Mouse (Mus musculus): Measurements from ENCODE around the gene Atp2b1. TPM values are rescaled to one million over a fixed set of nuclear protein-coding genes. Genes with fewer than 3 reads are reported as not detected.
A peak's percentile ranks its signal among the peaks of the same experiment; 100 is the strongest.

The Atp2b1 gene
- 103 and 136 TPM in 2 replicates for polyA plus RNA-seq (2014; fragmentation: Nextera tagmentation; extraction: Ambion mirVana)

DNA sequence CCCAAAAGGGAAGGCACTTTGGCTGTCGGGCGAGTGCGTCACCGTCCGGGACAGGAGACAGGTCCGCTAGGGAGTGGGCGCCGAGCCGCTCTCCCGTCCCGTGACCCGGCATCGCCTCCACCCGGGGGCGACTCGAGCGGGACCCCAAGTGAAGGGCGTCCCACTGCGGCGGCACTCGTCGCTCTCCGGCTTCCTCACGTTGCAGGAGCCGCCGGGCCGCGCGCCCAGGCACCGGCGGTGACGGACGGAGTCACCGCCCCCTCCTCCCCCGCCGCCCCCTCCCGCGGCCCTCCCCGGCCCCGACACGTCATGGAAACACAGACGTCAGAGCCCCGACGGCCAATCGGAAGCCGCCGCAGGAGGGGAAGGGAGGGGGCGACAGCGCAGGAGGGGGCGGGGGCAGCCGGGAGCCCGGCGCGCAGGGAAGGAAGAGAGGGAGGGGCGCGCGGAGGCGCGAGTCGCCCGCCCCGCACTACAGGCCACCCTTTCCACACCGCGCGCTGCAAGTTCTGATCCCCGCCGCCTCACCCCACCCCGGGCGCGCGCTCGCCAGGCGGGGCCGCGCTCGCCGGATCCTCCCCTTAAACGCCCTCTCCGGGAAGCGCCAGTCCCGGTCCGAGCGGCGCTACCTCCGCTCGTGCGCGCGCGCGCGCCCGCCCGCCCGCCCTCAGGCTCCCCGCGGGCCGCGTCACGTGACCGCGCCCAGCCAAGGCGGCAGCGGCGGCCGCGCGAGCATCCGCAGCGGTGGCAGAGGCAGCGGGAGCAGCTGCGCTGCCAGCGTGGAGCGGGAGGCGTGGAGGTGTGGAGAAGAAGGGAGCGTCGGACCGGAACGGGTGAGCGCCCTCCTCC lies at the start of gene Atp2b1:
Atp2b1 (plus strand) TSS at position 446 of the 849 bp plus-strand sequence.
- H3K4me1 ChIP-seq (ENCODE audit: control insufficient read depth, insufficient read depth, low read length): no peaks in the 10 kb centered on the region; the same call in 1 of the 2 replicates
- H3K27ac ChIP-seq (ENCODE audit: low read depth, low read length): peak within 1 kb of the TSS; percentile 99
- peak within 1 kb of the TSS; percentile 97 for H3K4me2 ChIP-seq (ENCODE audit: low read length)
- ATAC-seq (peak; percentile 93), DNase-seq (ENCODE audit: low spot score) (peak; percentile 96)
- WGBS: under 1% methylated on average over 75 of the region's 120 CpGs
- no peaks in the 10 kb centered on the region for H3K27me3 ChIP-seq (replicated peaks; ENCODE audit: control insufficient read depth, insufficient read depth, low read length)
- H3K9me3 ChIP-seq (replicated peaks; ENCODE audit: control insufficient read depth, low read length): no peaks in the 10 kb centered on the region
- H3K36me3 ChIP-seq (ENCODE audit: control insufficient read depth, insufficient read depth, low read length): no peaks in the 10 kb centered on the region
- peak within 1 kb of the TSS; percentile 93 for H3K4me3 ChIP-seq (ENCODE audit: low read depth, low read length)
- H3K9ac ChIP-seq (ENCODE audit: low read length): peak within 1 kb of the TSS; percentile 93

DNA sequence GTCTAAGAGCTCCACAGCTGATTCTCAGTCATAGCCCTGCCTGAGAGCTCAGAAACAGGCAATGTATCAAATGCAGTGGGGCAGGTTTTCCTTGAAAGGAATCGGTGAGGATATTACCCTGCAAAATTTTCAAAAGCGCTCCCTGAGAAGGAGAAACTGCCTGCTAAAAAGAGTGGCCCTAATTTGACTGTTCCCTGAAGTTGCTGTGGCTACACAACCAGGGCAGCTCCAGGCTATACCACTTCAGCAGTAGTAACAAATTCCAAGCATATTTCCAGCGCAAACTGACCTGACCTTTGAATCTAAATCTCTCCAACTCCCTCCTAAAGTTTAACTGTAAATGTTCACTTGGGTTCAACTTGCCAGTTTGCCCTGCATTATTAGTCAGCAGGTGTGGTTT lies 49.4 kb upstream of the Atp2b1 start:
- Histone ChIP-seq H3K27me3 (replicated peaks; ENCODE audit: control insufficient read depth, insufficient read depth, low read length) (no peaks in the 10 kb centered on the region), H3K36me3 (ENCODE audit: control insufficient read depth, insufficient read depth, low read length) (no peaks in the 10 kb centered on the region), H3K9ac (ENCODE audit: low read length) (no peak overlapping the region), H3K4me2 (ENCODE audit: low read length) (no peak overlapping the region), H3K27ac (ENCODE audit: low read depth, low read length) (no peak overlapping the region), H3K9me3 (replicated peaks; ENCODE audit: control insufficient read depth, low read length) (no peaks in the 10 kb centered on the region), H3K4me3 (ENCODE audit: low read depth, low read length) (no peak overlapping the region), H3K4me1 (ENCODE audit: control insufficient read depth, insufficient read depth, low read length) (no peaks in the 10 kb centered on the region)
- 89% methylated on average over 3 of the region's 3 CpGs for WGBS
- DNase-seq (ENCODE audit: low spot score): no peak
- ATAC-seq: no peak

DNA sequence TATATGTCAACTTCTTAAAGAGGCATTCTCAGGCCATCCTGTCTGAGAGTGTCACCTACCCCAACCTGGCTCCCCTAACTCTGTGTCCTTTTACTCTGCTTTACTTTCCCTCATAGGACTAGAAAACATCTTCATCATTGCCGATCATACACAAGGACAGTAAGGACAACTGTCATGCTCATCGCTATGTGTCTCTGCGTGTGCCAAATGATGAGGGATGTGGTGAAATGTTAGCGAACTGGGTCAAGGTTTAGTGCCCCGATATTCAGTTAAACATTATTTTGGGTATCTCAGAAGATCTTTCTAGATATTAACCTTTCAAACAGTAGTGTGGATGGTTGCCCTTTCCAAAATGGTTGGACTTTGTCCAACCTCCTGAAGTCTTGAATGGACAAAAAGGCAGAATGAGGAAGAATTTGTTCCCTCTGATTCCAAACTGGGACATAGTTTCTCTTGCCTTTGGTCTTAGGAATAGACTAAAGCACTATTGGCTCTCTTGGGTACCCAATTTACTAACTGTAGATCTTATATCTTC lies 47.3 kb upstream of the Atp2b1 start:
- WGBS: 99% methylated on average over 5 of the region's 5 CpGs
- no peak overlapping the region for H3K4me2 ChIP-seq (ENCODE audit: low read length)

DNA sequence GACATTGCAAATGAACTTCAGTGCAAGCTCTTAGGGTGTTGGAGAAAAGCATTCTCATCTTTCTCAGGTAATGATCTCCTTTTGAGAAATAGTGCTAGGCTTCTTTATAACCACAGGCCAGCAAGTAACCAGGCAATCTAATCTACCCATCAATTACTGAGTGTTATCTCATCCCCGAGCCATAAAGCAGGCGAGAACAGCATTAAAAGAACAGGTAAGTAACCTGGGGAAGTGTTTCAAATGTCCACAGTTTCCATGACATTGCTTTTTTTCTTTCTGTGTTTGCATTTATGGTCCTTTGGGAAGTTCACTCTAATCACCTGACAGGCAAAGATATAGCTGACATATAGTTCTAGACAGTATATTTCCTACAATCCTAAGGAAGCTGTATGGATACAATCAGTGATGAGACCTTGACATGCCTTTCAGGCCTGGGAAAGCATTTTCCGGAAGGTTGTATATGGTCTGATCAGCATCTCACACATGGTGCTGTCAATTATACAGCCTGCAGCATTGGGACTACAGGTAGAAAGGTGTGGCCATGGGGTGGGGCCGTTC lies 45.8 kb upstream of the Atp2b1 start:
- H3K4me1 ChIP-seq (ENCODE audit: control insufficient read depth, insufficient read depth, low read length): no peaks in the 10 kb centered on the region
- DNase-seq (ENCODE audit: low spot score): no peak
- H3K36me3 ChIP-seq (ENCODE audit: control insufficient read depth, insufficient read depth, low read length): no peaks in the 10 kb centered on the region
- no peak for ATAC-seq
- H3K9me3 ChIP-seq (replicated peaks; ENCODE audit: control insufficient read depth, low read length): no peaks in the 10 kb centered on the region
- 93% methylated on average over 4 of the region's 4 CpGs for WGBS
- H3K4me2 ChIP-seq (ENCODE audit: low read length): no peak overlapping the region
- no peak overlapping the region for H3K27ac ChIP-seq (ENCODE audit: low read depth, low read length)
- H3K27me3 ChIP-seq (replicated peaks; ENCODE audit: control insufficient read depth, insufficient read depth, low read length): no peaks in the 10 kb centered on the region
- H3K4me3 ChIP-seq (ENCODE audit: low read depth, low read length): no peak overlapping the region
- no peak overlapping the region for H3K9ac ChIP-seq (ENCODE audit: low read length)

More for the DNA sequence above, 47.3 kb upstream of the Atp2b1 start:
- no peaks in the 10 kb centered on the region for H3K27me3 ChIP-seq (replicated peaks; ENCODE audit: control insufficient read depth, insufficient read depth, low read length)
- no peak for ATAC-seq
- H3K36me3 ChIP-seq (ENCODE audit: control insufficient read depth, insufficient read depth, low read length): no peaks in the 10 kb centered on the region
- no peak for DNase-seq (ENCODE audit: low spot score)
- no peak overlapping the region for H3K4me3 ChIP-seq (ENCODE audit: low read depth, low read length)
- H3K9me3 ChIP-seq (replicated peaks; ENCODE audit: control insufficient read depth, low read length): no peaks in the 10 kb centered on the region
- no peak overlapping the region for H3K9ac ChIP-seq (ENCODE audit: low read length)
- no peaks in the 10 kb centered on the region for H3K4me1 ChIP-seq (ENCODE audit: control insufficient read depth, insufficient read depth, low read length)
- no peak overlapping the region for H3K27ac ChIP-seq (ENCODE audit: low read depth, low read length)

DNA sequence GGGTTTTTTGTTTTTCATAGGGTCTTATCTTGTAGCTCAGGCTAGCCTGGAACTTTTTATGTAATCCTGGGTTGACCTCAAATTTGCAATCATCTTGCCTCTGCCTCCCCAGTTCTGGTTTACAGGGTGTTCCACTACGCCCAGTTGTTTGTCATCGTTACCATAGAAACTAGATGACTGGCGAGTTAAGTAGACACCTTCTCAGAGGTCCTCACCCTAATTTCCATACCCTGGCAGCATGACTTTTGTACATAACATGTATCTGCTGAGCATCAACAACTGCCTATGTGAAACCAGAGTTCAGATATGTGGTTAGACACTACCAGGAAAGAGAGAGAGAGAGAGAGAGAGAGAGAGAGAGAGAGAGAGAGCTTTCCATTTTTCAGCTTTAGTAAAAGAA lies 36.4 kb upstream of the Atp2b1 start:
- Histone ChIP-seq H3K9me3 (replicated peaks; ENCODE audit: control insufficient read depth, low read length) (no peaks in the 10 kb centered on the region), H3K27ac (ENCODE audit: low read depth, low read length) (no peak overlapping the region), H3K9ac (ENCODE audit: low read length) (no peak overlapping the region), H3K4me1 (ENCODE audit: control insufficient read depth, insufficient read depth, low read length) (no peaks in the 10 kb centered on the region), H3K27me3 (replicated peaks; ENCODE audit: control insufficient read depth, insufficient read depth, low read length) (no peaks in the 10 kb centered on the region), H3K4me2 (ENCODE audit: low read length) (no peak overlapping the region), H3K4me3 (ENCODE audit: low read depth, low read length) (no peak overlapping the region), H3K36me3 (ENCODE audit: control insufficient read depth, insufficient read depth, low read length) (no peaks in the 10 kb centered on the region)
- ATAC-seq (no peak), DNase-seq (ENCODE audit: low spot score) (no peak)
- WGBS: 76% methylated on average over 3 of the region's 3 CpGs

- no peak for DNase-seq (ENCODE audit: low spot score)
- H3K9ac ChIP-seq (ENCODE audit: low read length): no peak overlapping the region
- no peaks in the 10 kb centered on the region for H3K4me1 ChIP-seq (ENCODE audit: control insufficient read depth, insufficient read depth, low read length)
- H3K27me3 ChIP-seq (replicated peaks; ENCODE audit: control insufficient read depth, insufficient read depth, low read length): no peaks in the 10 kb centered on the region
- H3K9me3 ChIP-seq (replicated peaks; ENCODE audit: control insufficient read depth, low read length): no peaks in the 10 kb centered on the region
- H3K4me3 ChIP-seq (ENCODE audit: low read depth, low read length): no peak overlapping the region
- no peaks in the 10 kb centered on the region for H3K36me3 ChIP-seq (ENCODE audit: control insufficient read depth, insufficient read depth, low read length)
- ATAC-seq: no peak
- H3K4me2 ChIP-seq (ENCODE audit: low read length): no peak overlapping the region
- no peak overlapping the region for H3K27ac ChIP-seq (ENCODE audit: low read depth, low read length)
- 58% methylated on average over 2 of the region's 2 CpGs for WGBS
These were observed 35.6 kb upstream of the Atp2b1 start for GRCm38 (mm10) chr10:98878636-98879035.

GRCm38 (mm10) chr10:98880057-98880456 lies 34.1 kb upstream of the Atp2b1 start:
- Histone ChIP-seq H3K4me3 (ENCODE audit: low read depth, low read length) (no peak overlapping the region), H3K27ac (ENCODE audit: low read depth, low read length) (no peak overlapping the region), H3K4me2 (ENCODE audit: low read length) (no peak overlapping the region), H3K27me3 (replicated peaks; ENCODE audit: control insufficient read depth, insufficient read depth, low read length) (no peaks in the 10 kb centered on the region), H3K9ac (ENCODE audit: low read length) (no peak overlapping the region), H3K9me3 (replicated peaks; ENCODE audit: control insufficient read depth, low read length) (no peaks in the 10 kb centered on the region), H3K4me1 (ENCODE audit: control insufficient read depth, insufficient read depth, low read length) (no peaks in the 10 kb centered on the region), H3K36me3 (ENCODE audit: control insufficient read depth, insufficient read depth, low read length) (no peaks in the 10 kb centered on the region)
- no peak for ATAC-seq
- DNase-seq (ENCODE audit: low spot score): no peak
- 91% methylated on average over 8 of the region's 8 CpGs for WGBS

DNA sequence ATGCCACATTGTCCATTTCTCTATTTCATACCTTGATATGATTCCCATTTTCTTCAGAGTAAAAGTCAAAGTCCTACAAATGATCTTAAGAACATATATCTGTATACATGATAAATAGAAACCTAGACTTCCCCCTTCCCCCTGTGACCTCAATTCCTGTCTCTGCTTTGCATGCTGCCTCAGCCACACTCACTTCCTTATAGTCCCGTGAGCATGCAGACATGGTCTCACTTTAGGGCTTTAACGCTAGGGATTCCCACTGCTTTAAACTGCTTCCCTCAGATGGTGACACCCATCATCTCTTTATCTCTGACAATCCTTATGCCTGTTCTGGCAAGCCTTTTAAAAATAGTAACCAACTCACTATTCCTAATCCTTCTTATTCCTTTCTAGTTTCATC lies 33.5 kb upstream of the Atp2b1 start:
- WGBS: 86% methylated on average over 2 of the region's 2 CpGs
- no peak overlapping the region for H3K9ac ChIP-seq (ENCODE audit: low read length)
- H3K4me1 ChIP-seq (ENCODE audit: control insufficient read depth, insufficient read depth, low read length): no peaks in the 10 kb centered on the region
- no peaks in the 10 kb centered on the region for H3K9me3 ChIP-seq (replicated peaks; ENCODE audit: control insufficient read depth, low read length)
- no peaks in the 10 kb centered on the region for H3K27me3 ChIP-seq (replicated peaks; ENCODE audit: control insufficient read depth, insufficient read depth, low read length)
- H3K36me3 ChIP-seq (ENCODE audit: control insufficient read depth, insufficient read depth, low read length): no peaks in the 10 kb centered on the region
- ATAC-seq: no peak
- no peak overlapping the region for H3K4me2 ChIP-seq (ENCODE audit: low read length)
- H3K4me3 ChIP-seq (ENCODE audit: low read depth, low read length): no peak overlapping the region
- no peak overlapping the region for H3K27ac ChIP-seq (ENCODE audit: low read depth, low read length)
- DNase-seq (ENCODE audit: low spot score): no peak

DNA sequence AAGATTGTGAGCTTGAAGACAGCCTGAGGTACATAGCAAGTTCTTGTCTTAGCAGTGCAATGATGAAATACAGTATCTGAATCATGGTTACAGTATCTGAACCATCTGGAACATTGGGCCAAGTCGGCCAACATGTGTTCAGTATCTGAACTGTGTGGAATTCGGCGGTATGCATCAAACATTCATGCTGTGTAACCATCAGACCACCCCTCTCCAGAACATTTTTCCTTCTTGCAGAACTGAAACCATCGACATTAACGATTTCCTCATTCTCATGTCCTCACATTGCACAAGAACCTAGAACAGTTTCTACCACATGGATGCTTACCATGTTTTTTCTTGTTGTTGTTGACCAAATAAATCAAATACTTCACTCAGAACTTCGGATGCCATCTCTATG lies 32.7 kb upstream of the Atp2b1 start:
- H3K9me3 ChIP-seq (replicated peaks; ENCODE audit: control insufficient read depth, low read length): no peaks in the 10 kb centered on the region
- H3K9ac ChIP-seq (ENCODE audit: low read length): no peak overlapping the region
- no peak for DNase-seq (ENCODE audit: low spot score)
- H3K27ac ChIP-seq (ENCODE audit: low read depth, low read length): no peak overlapping the region
- 90% methylated on average over 6 of the region's 6 CpGs for WGBS
- H3K4me2 ChIP-seq (ENCODE audit: low read length): no peak overlapping the region
- no peaks in the 10 kb centered on the region for H3K27me3 ChIP-seq (replicated peaks; ENCODE audit: control insufficient read depth, insufficient read depth, low read length)
- no peak overlapping the region for H3K4me3 ChIP-seq (ENCODE audit: low read depth, low read length)
- ATAC-seq: no peak
- H3K36me3 ChIP-seq (ENCODE audit: control insufficient read depth, insufficient read depth, low read length): no peaks in the 10 kb centered on the region
- no peaks in the 10 kb centered on the region for H3K4me1 ChIP-seq (ENCODE audit: control insufficient read depth, insufficient read depth, low read length)

Data from forebrain, embryonic 14.5 days (tissue).